Mouse (Mus musculus) c-Kit-positive CD71-negative TER-119-negative erythroid progenitor cells, embryonic 14.5 days (primary cell): Measurements from ENCODE around the gene Bnip2.

Experiments
- DNase-seq: peaks from one replicate; pipeline ENCODE4 v3.0.0-alpha.2; 2013; ENCODE audit warnings: low read depth

The Bnip2 gene

GRCm38 (mm10) chr9:70048751-70049415 lies 59.6 kb downstream of the Bnip2 start:
- DNase-seq: no peak

GRCm38 (mm10) chr9:70049416-70049783 lies 60.1 kb downstream of the Bnip2 start:
- no peak for DNase-seq

- DNase-seq: no peak
Observed at GRCm38 (mm10) chr9:70049839-70050238, 60.6 kb downstream of the Bnip2 start.

- no peak for DNase-seq
Observed at GRCm38 (mm10) chr9:70052730-70053129, 63.5 kb downstream of the Bnip2 start.

- no peak for DNase-seq
Observed at GRCm38 (mm10) chr9:70053411-70053810, 64.1 kb downstream of the Bnip2 start.
